Mouse (Mus musculus): ENCODE data around the gene Wee2. TPM values are rescaled to one million over a fixed set of nuclear protein-coding genes. Genes with fewer than 3 reads are reported as not detected.

The Wee2 gene
- not detected in 2 replicates for polyA plus RNA-seq (2015; fragmentation: Nextera tagmentation; extraction: Ambion mirVana)

DNA sequence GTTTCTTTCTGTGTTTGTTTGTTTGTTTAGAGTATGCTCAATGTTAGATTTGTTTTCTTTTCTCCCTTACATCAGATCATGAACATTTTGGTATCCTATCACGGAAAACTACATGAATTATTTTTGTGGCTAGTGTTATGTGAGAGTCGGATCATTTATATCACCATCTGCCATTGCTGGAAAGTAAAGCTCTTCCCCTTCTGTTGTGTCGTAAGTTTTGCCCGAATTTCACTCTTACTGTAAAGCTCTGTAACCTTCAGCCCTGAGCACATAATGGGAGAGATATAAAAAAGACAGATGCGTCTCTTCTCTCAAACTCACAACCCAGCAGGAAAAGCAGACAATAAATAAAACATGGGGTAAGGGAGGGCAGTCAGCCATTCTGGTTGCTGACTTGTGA lies at the start of gene Wee2:
TSS of gene Wee2 (plus strand) at position 153 of the 400 bp plus-strand sequence.
- Histone ChIP-seq H3K9ac (replicated peaks) (no peak within 1 kb of the TSS), H3K4me3 (ENCODE audit: low read depth, low read length) (no peak within 1 kb of the TSS), H3K4me1 (ENCODE audit: insufficient read depth) (peaks cover 14% of the 10 kb centered on the region), H3K9me3 (ENCODE audit: low read length) (no peaks in the 10 kb centered on the region), H3K36me3 (replicated peaks; ENCODE audit: insufficient read depth, low read length) (no peaks in the 10 kb centered on the region), H3K27ac (ENCODE audit: low read depth) (0 out of 2 replicates have a peak within 1 kb of the TSS, but pooled peaks have one; percentile 22), H3K27me3 (ENCODE audit: insufficient read depth, low read length) (peaks cover 10% of the 10 kb centered on the region; the same call in 1 of the 2 replicates), H3K4me2 (ENCODE audit: low read depth, low read length) (peak within 1 kb of the TSS; percentile 52)
- WGBS (ENCODE audit: insufficient replicate concordance) = 61% methylated on average over 5 of the region's 5 CpGs
- DNase-seq (no peak), ATAC-seq (no peak)
- no peak for TF ChIP-seq CTCF (IDR thresholded peaks at IDR 0.05; ENCODE audit: low read depth)
- TF ChIP-seq EP300 (IDR thresholded peaks at IDR 0.05; ENCODE audit: low read depth) = no peak

- Histone ChIP-seq H3K27me3 (ENCODE audit: insufficient read depth, low read length) (no peaks in the 10 kb centered on the region), H3K9ac (replicated peaks) (no peak overlapping the region), H3K4me1 (ENCODE audit: insufficient read depth) (no peaks in the 10 kb centered on the region), H3K36me3 (replicated peaks; ENCODE audit: insufficient read depth, low read length) (peaks cover 4% of the 10 kb centered on the region), H3K27ac (ENCODE audit: low read depth) (no peak overlapping the region), H3K9me3 (ENCODE audit: low read length) (no peaks in the 10 kb centered on the region), H3K4me3 (ENCODE audit: low read depth, low read length) (no peak overlapping the region), H3K4me2 (ENCODE audit: low read depth, low read length) (no peak overlapping the region)
- no peak for DNase-seq
- ATAC-seq = no peak
- 66% methylated on average over 1 of the region's 1 CpGs for WGBS (ENCODE audit: insufficient replicate concordance)
- no peak for TF ChIP-seq CTCF (IDR thresholded peaks at IDR 0.05; ENCODE audit: low read depth)
- TF ChIP-seq EP300 (IDR thresholded peaks at IDR 0.05; ENCODE audit: low read depth) = no peak
Measured at GRCm38 (mm10) chr6:40390975-40391374, 47.9 kb upstream of the Wee2 start.

DNA sequence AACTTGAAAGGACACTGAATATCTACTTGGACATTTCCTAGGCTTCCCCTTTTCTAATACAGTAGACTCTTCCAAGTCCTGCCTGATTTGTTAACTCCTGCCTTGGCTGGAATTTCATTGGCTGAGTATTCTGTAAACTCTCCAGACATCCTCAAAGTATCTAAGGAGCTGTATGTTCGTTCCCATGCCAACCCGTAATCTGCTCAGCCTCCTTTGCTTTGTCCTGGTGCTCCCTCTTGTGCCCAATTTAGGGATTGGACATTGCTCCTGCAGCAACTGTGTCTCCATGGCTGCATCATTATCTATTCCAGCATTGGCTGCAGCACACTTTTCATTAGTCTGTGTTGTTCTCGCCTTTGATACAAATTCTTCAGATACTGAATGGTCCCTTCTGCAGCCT lies 45.7 kb upstream of the Wee2 start:
- ATAC-seq = peak; percentile 47
- Histone ChIP-seq H3K9me3 (ENCODE audit: low read length) (no peaks in the 10 kb centered on the region), H3K9ac (replicated peaks) (no peak overlapping the region), H3K4me2 (ENCODE audit: low read depth, low read length) (no peak overlapping the region), H3K4me3 (ENCODE audit: low read depth, low read length) (no peak overlapping the region), H3K27ac (ENCODE audit: low read depth) (no peak overlapping the region), H3K4me1 (ENCODE audit: insufficient read depth) (no peaks in the 10 kb centered on the region), H3K27me3 (ENCODE audit: insufficient read depth, low read length) (no peaks in the 10 kb centered on the region), H3K36me3 (replicated peaks; ENCODE audit: insufficient read depth, low read length) (peaks cover 9% of the 10 kb centered on the region; the same call in 1 of the 2 replicates)
- WGBS (ENCODE audit: insufficient replicate concordance) = 41% methylated on average over 3 of the region's 3 CpGs
- TF ChIP-seq EP300 (IDR thresholded peaks at IDR 0.05; ENCODE audit: low read depth) (no peak), CTCF (IDR thresholded peaks at IDR 0.05; ENCODE audit: low read depth) (peak; percentile 77)
- DNase-seq = peak; percentile 37

- H3K9me3 ChIP-seq (ENCODE audit: low read length) = no peaks in the 10 kb centered on the region
- ATAC-seq = no peak
- DNase-seq = no peak
- 78% methylated on average over 2 of the region's 2 CpGs for WGBS (ENCODE audit: insufficient replicate concordance)
- H3K4me2 ChIP-seq (ENCODE audit: low read depth, low read length) = no peak overlapping the region
- H3K27ac ChIP-seq (ENCODE audit: low read depth) = no peak overlapping the region
- no peaks in the 10 kb centered on the region for H3K27me3 ChIP-seq (ENCODE audit: insufficient read depth, low read length)
- H3K36me3 ChIP-seq (replicated peaks; ENCODE audit: insufficient read depth, low read length) = peaks cover 36% of the 10 kb centered on the region
- TF ChIP-seq CTCF (IDR thresholded peaks at IDR 0.05; ENCODE audit: low read depth) (no peak), EP300 (IDR thresholded peaks at IDR 0.05; ENCODE audit: low read depth) (no peak)
- no peak overlapping the region for H3K9ac ChIP-seq (replicated peaks)
- H3K4me1 ChIP-seq (ENCODE audit: insufficient read depth) = no peaks in the 10 kb centered on the region
- H3K4me3 ChIP-seq (ENCODE audit: low read depth, low read length) = no peak overlapping the region
Measured at GRCm38 (mm10) chr6:40402031-40402430, 36.9 kb upstream of the Wee2 start.

GRCm38 (mm10) chr6:40403640-40404285 lies 35.1 kb upstream of the Wee2 start:
- whole genome bisulfite sequencing (ENCODE audit: insufficient replicate concordance) = 76% methylated on average over 4 of the region's 4 CpGs
- ATAC-seq = no peak

DNA sequence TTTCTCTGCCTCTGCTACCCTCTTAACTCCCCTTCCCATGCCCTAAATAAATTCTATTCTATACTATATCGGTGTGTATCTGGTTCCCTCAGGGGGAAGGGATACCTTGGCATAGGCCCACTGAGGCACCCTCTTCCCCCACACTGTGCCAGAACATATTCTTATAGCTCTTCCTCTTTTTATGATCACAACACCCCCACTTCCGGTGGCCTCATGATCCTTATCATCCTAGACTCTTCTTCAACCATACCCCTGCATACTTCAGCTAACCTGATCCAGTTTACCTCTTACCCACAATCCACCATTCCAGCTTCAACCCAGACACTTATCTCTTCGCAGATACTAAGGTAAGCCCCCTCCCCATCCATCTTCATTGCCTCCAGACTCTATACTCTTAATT lies 27.8 kb upstream of the Wee2 start:
- TF ChIP-seq CTCF (IDR thresholded peaks at IDR 0.05; ENCODE audit: low read depth) (no peak), EP300 (IDR thresholded peaks at IDR 0.05; ENCODE audit: low read depth) (no peak)
- H3K27me3 ChIP-seq (ENCODE audit: insufficient read depth, low read length) = no peaks in the 10 kb centered on the region
- DNase-seq (no peak), ATAC-seq (no peak)
- 77% methylated on average over 3 of the region's 3 CpGs for WGBS (ENCODE audit: insufficient replicate concordance)
- H3K9ac ChIP-seq (replicated peaks) = no peak overlapping the region
- H3K4me3 ChIP-seq (ENCODE audit: low read depth, low read length) = no peak overlapping the region
- H3K9me3 ChIP-seq (ENCODE audit: low read length) = no peaks in the 10 kb centered on the region
- no peaks in the 10 kb centered on the region for H3K4me1 ChIP-seq (ENCODE audit: insufficient read depth)
- H3K36me3 ChIP-seq (replicated peaks; ENCODE audit: insufficient read depth, low read length) = peaks cover 14% of the 10 kb centered on the region
- no peak overlapping the region for H3K27ac ChIP-seq (ENCODE audit: low read depth)
- no peak overlapping the region for H3K4me2 ChIP-seq (ENCODE audit: low read depth, low read length)

More at GRCm38 (mm10) chr6:40403640-40404285, 35.1 kb upstream of the Wee2 start:
- Histone ChIP-seq H3K27ac (ENCODE audit: low read depth) (no peak overlapping the region), H3K9me3 (ENCODE audit: low read length) (no peaks in the 10 kb centered on the region), H3K27me3 (ENCODE audit: insufficient read depth, low read length) (no peaks in the 10 kb centered on the region), H3K4me1 (ENCODE audit: insufficient read depth) (no peaks in the 10 kb centered on the region), H3K9ac (replicated peaks) (no peak overlapping the region), H3K4me3 (ENCODE audit: low read depth, low read length) (no peak overlapping the region), H3K4me2 (ENCODE audit: low read depth, low read length) (no peak overlapping the region), H3K36me3 (replicated peaks; ENCODE audit: insufficient read depth, low read length) (peaks cover 34% of the 10 kb centered on the region)
- no peak for DNase-seq
- TF ChIP-seq CTCF (IDR thresholded peaks at IDR 0.05; ENCODE audit: low read depth) = no peak
- no peak for TF ChIP-seq EP300 (IDR thresholded peaks at IDR 0.05; ENCODE audit: low read depth)
